Mouse (Mus musculus): ENCODE measurements at regions not wholly inside any gene's neighbourhood (a gene's known extent, or its start where the extent isn't known, plus 50 kb on each side); places are given as distances from the start of the nearest gene placed in this dataset.
"Not testable (repeated sequence)": the region's sequence is repeated elsewhere in the genome, so short reads cannot be mapped to it uniquely, and the experiment has no call there.

DNA sequence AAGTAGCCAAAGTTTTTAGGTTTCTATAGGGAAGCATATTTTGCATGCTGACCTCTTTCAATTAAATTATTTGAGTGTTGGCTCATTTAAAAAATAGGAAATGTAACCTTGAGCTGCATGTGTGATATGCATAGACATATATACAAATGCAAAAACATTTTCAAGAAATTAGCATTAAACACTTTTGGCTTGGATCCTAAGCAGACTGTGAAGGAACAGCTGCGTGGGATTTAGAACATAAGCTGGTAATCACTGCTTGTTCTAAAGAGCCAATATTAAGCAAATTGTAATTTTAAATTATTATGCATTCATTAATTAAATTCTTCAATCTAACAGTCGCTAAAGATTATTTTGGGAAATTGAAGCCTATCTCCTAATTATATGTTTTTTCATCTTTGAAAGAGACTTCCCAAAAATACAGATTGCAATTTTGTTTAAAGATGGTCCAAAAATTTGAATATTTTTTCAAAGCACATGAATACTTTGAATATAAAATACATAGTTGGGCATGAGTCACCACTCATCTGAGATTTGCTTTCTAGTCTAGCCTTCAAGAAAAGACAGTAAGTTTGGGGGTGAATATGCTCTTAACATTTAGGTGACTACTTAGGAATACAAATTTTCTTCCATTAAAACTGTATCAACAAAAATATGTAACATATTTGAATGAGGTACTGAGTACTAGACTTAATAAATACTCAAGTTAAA is 163.3 kb upstream of the Hsf2 start:
- Histone ChIP-seq H3K4me3 (ENCODE audit: control insufficient read depth in 1 of 2, insufficient read depth in 1 of 2, low read depth in 2 of 2, low read length in 2 of 2) (no peak overlapping the region), H3K27me3 (ENCODE audit: control insufficient read depth in 1 of 2, insufficient read depth in 2 of 2, low read length in 2 of 2) (no peaks in the 10 kb centered on the region), H3K9ac (ENCODE audit: control insufficient read depth, low read depth, low read length, poor library complexity, severe bottlenecking) (no peak overlapping the region), H3K4me1 (ENCODE audit: control insufficient read depth in 1 of 2, insufficient read depth in 2 of 2, low read length in 2 of 2) (no peaks in the 10 kb centered on the region), H3K27ac (ENCODE audit: control insufficient read depth, low read depth, low read length) (no peak overlapping the region), H3K36me3 (ENCODE audit: control insufficient read depth in 1 of 2, insufficient read depth in 2 of 2, low read length in 2 of 2) (no peaks in the 10 kb centered on the region), H3K79me2 (ENCODE audit: control insufficient read depth, insufficient read depth, low read length, poor library complexity) (no peaks in the 10 kb centered on the region), H3K9me3 (replicated peaks; ENCODE audit: insufficient read depth, low read length) (no peaks in the 10 kb centered on the region)
- no peak for TF ChIP-seq ZC3H11A (IDR thresholded peaks at IDR 0.05; ENCODE audit: low read depth, low read length)
- TF ChIP-seq GABPA (IDR thresholded peaks at IDR 0.05; ENCODE audit: low read depth, low read length), result no peak
- TF ChIP-seq HCFC1 (IDR thresholded peaks at IDR 0.05; ENCODE audit: low read depth, low read length), result no peak
- no peak for TF ChIP-seq MEF2A (IDR thresholded peaks at IDR 0.05; ENCODE audit: extremely low read depth, insufficient replicate concordance, low read depth, low read length, poor library complexity, severe bottlenecking)
- no peak for TF ChIP-seq JUND (IDR thresholded peaks at IDR 0.05; ENCODE audit: low read depth, low read length)
- no peak for TF ChIP-seq POLR2AphosphoS2 (IDR thresholded peaks at IDR 0.05; ENCODE audit: low read length)
- no peak for TF ChIP-seq KAT2A (conservative IDR thresholded peaks at IDR 0.05; ENCODE audit: low read depth, low read length)
- no peak for TF ChIP-seq GATA1 (IDR thresholded peaks at IDR 0.05; ENCODE audit: low read depth, low read length)
- no peak for TF ChIP-seq SIN3A (IDR thresholded peaks at IDR 0.05; ENCODE audit: low read length)
- no peak for TF ChIP-seq ZKSCAN1 (IDR thresholded peaks at IDR 0.05; ENCODE audit: low read depth, low read length)
- no peak for TF ChIP-seq ZMIZ1 (IDR thresholded peaks at IDR 0.05; ENCODE audit: low read depth, low read length)
- TF ChIP-seq MAFK (IDR thresholded peaks at IDR 0.05; ENCODE audit: borderline replicate concordance, low read depth, low read length), result no peak
- no peak for TF ChIP-seq ETS1 (IDR thresholded peaks at IDR 0.05; ENCODE audit: low read depth, low read length)
- no peak for TF ChIP-seq USF2 (IDR thresholded peaks at IDR 0.05; ENCODE audit: borderline replicate concordance in 1 of 2, insufficient read depth in 1 of 2, low read depth in 1 of 2, low read length in 2 of 2)
- TF ChIP-seq E2F4 (IDR thresholded peaks at IDR 0.05; ENCODE audit: borderline replicate concordance, low read depth, low read length), result no peak
- no peak for DNase-seq (ENCODE audit: low read depth, low spot score)

DNA sequence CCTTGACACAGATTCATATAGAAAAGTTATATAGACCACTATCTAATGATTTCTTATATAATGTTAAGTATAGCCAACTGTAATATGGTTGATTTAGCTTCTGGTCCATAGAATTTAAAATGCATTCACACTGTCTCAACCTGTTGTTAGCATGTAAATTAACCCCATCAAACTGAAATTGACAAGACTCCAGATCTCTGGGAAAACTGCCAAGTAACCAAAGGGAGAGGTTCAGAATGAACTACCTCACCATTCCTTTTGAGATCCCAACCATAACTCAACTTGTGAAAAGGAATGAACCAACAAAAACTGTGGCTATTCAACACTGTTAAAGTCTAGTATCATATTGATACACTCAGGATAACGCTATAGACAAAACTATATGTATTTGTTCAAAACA is 162.0 kb upstream of the Hsf2 start:
- H3K9me3 ChIP-seq (replicated peaks; ENCODE audit: insufficient read depth, low read length), result no peaks in the 10 kb centered on the region
- TF ChIP-seq TAL1 (IDR thresholded peaks at IDR 0.05; ENCODE audit: low read length) (no peak), RCOR1 (IDR thresholded peaks at IDR 0.05; ENCODE audit: low read depth, low read length) (no peak), ELF1 (IDR thresholded peaks at IDR 0.05; ENCODE audit: low read depth, low read length) (no peak), GATA1 (IDR thresholded peaks at IDR 0.05; ENCODE audit: low read depth, low read length) (no peak), POLR2AphosphoS2 (IDR thresholded peaks at IDR 0.05; ENCODE audit: low read length) (no peak), CHD2 (IDR thresholded peaks at IDR 0.05; ENCODE audit: low read length) (no peak), GABPA (IDR thresholded peaks at IDR 0.05; ENCODE audit: low read depth, low read length) (no peak), ZMIZ1 (IDR thresholded peaks at IDR 0.05; ENCODE audit: low read depth, low read length) (no peak), ZC3H11A (IDR thresholded peaks at IDR 0.05; ENCODE audit: low read depth, low read length) (no peak), MYB (IDR thresholded peaks at IDR 0.05; ENCODE audit: low read depth, low read length) (no peak)

GRCm38 (mm10) chr10:57362781-57363180 is 123.4 kb upstream of the Hsf2 start:
- not testable (repeated sequence) for H3K9ac ChIP-seq (ENCODE audit: control insufficient read depth, low read depth, low read length, poor library complexity, severe bottlenecking); H3K27me3 ChIP-seq (ENCODE audit: control insufficient read depth in 1 of 2, insufficient read depth in 2 of 2, low read length in 2 of 2); H3K4me3 ChIP-seq (ENCODE audit: control insufficient read depth in 1 of 2, insufficient read depth in 1 of 2, low read depth in 2 of 2, low read length in 2 of 2); DNase-seq (ENCODE audit: low read depth, low spot score); H3K9me3 ChIP-seq (replicated peaks; ENCODE audit: insufficient read depth, low read length); H3K27ac ChIP-seq (ENCODE audit: control insufficient read depth, low read depth, low read length); H3K79me2 ChIP-seq (ENCODE audit: control insufficient read depth, insufficient read depth, low read length, poor library complexity); H3K36me3 ChIP-seq (ENCODE audit: control insufficient read depth in 1 of 2, insufficient read depth in 2 of 2, low read length in 2 of 2); H3K4me1 ChIP-seq (ENCODE audit: control insufficient read depth in 1 of 2, insufficient read depth in 2 of 2, low read length in 2 of 2)

More for the DNA sequence above, 162.0 kb upstream of the Hsf2 start:
- H3K36me3 ChIP-seq (ENCODE audit: control insufficient read depth in 1 of 2, insufficient read depth in 2 of 2, low read length in 2 of 2), result no peaks in the 10 kb centered on the region
- no peaks in the 10 kb centered on the region for H3K27me3 ChIP-seq (ENCODE audit: control insufficient read depth in 1 of 2, insufficient read depth in 2 of 2, low read length in 2 of 2)
- H3K4me3 ChIP-seq (ENCODE audit: control insufficient read depth in 1 of 2, insufficient read depth in 1 of 2, low read depth in 2 of 2, low read length in 2 of 2), result no peak overlapping the region
- H3K27ac ChIP-seq (ENCODE audit: control insufficient read depth, low read depth, low read length), result no peak overlapping the region
- H3K4me1 ChIP-seq (ENCODE audit: control insufficient read depth in 1 of 2, insufficient read depth in 2 of 2, low read length in 2 of 2), result no peaks in the 10 kb centered on the region
- no peak overlapping the region for H3K9ac ChIP-seq (ENCODE audit: control insufficient read depth, low read depth, low read length, poor library complexity, severe bottlenecking)
- no peaks in the 10 kb centered on the region for H3K79me2 ChIP-seq (ENCODE audit: control insufficient read depth, insufficient read depth, low read length, poor library complexity)
- no peak for DNase-seq (ENCODE audit: low read depth, low spot score)
